Mouse (Mus musculus): ENCODE data around the gene Bag3. TPM values are rescaled to one million over a fixed set of nuclear protein-coding genes. Genes with fewer than 3 reads are reported as not detected.
A peak's percentile ranks its signal among the peaks of the same experiment; 100 is the strongest.
"Not testable (repeated sequence)": the region's sequence is repeated elsewhere in the genome, so short reads cannot be mapped to it uniquely, and the experiment has no call there.

The Bag3 gene
- polyA plus RNA-seq, 1 experiment = 25.4 TPM

- H3K4me1 ChIP-seq (ENCODE audit: control insufficient read depth, insufficient read depth, low read length) = peaks cover 32% of the 10 kb centered on the region
- no peak overlapping the region for H3K27ac ChIP-seq (ENCODE audit: insufficient read depth, low read depth, low read length)
- H3K4me3 ChIP-seq (ENCODE audit: insufficient read depth, low read length) = no peak overlapping the region
- TF ChIP-seq CTCF (IDR thresholded peaks at IDR 0.05; ENCODE audit: low read depth, low read length) (no peak), POLR2A (IDR thresholded peaks at IDR 0.05; ENCODE audit: borderline replicate concordance, low read depth, low read length) (no peak)
Measured at GRCm38 (mm10) chr7:128554502-128554901, 31.1 kb downstream of the Bag3 start.

GRCm38 (mm10) chr7:128555141-128555750 is 31.8 kb downstream of the Bag3 start:
- no peak overlapping the region for H3K4me3 ChIP-seq (ENCODE audit: insufficient read depth, low read length)
- peaks cover 25% of the 10 kb centered on the region for H3K4me1 ChIP-seq (ENCODE audit: control insufficient read depth, insufficient read depth, low read length)
- no peak overlapping the region for H3K27ac ChIP-seq (ENCODE audit: insufficient read depth, low read depth, low read length)
- no peak for TF ChIP-seq POLR2A (IDR thresholded peaks at IDR 0.05; ENCODE audit: borderline replicate concordance, low read depth, low read length)
- TF ChIP-seq CTCF (IDR thresholded peaks at IDR 0.05; ENCODE audit: low read depth, low read length) = no peak

GRCm38 (mm10) chr7:128556923-128557430 is 33.6 kb downstream of the Bag3 start:
- H3K4me1 ChIP-seq (ENCODE audit: control insufficient read depth, insufficient read depth, low read length) = peaks cover 21% of the 10 kb centered on the region

GRCm38 (mm10) chr7:128563373-128563772 is 40.0 kb downstream of the Bag3 start:
- no peak overlapping the region for H3K4me3 ChIP-seq (ENCODE audit: insufficient read depth, low read length)
- no peaks in the 10 kb centered on the region for H3K4me1 ChIP-seq (ENCODE audit: control insufficient read depth, insufficient read depth, low read length)
- H3K27ac ChIP-seq (ENCODE audit: insufficient read depth, low read depth, low read length) = no peak overlapping the region
- TF ChIP-seq CTCF (IDR thresholded peaks at IDR 0.05; ENCODE audit: low read depth, low read length) (peak; percentile 92), POLR2A (IDR thresholded peaks at IDR 0.05; ENCODE audit: borderline replicate concordance, low read depth, low read length) (no peak)

More at GRCm38 (mm10) chr7:128556923-128557430, 33.6 kb downstream of the Bag3 start:
- H3K4me3 ChIP-seq (ENCODE audit: insufficient read depth, low read length) = no peak overlapping the region
- TF ChIP-seq CTCF (IDR thresholded peaks at IDR 0.05; ENCODE audit: low read depth, low read length) = no peak
- no peak for TF ChIP-seq POLR2A (IDR thresholded peaks at IDR 0.05; ENCODE audit: borderline replicate concordance, low read depth, low read length)
- H3K27ac ChIP-seq (ENCODE audit: insufficient read depth, low read depth, low read length) = no peak overlapping the region

- no peak for TF ChIP-seq CTCF (IDR thresholded peaks at IDR 0.05; ENCODE audit: low read depth, low read length)
- TF ChIP-seq POLR2A (IDR thresholded peaks at IDR 0.05; ENCODE audit: borderline replicate concordance, low read depth, low read length) = no peak
- Histone ChIP-seq H3K4me1 (ENCODE audit: control insufficient read depth, insufficient read depth, low read length) (peaks cover 9% of the 10 kb centered on the region), H3K27ac (ENCODE audit: insufficient read depth, low read depth, low read length) (no peak overlapping the region), H3K4me3 (ENCODE audit: insufficient read depth, low read length) (no peak overlapping the region)
Measured at GRCm38 (mm10) chr7:128566311-128566710, 42.9 kb downstream of the Bag3 start.

- peaks cover 11% of the 10 kb centered on the region for H3K4me1 ChIP-seq (ENCODE audit: control insufficient read depth, insufficient read depth, low read length)
- no peak overlapping the region for H3K27ac ChIP-seq (ENCODE audit: insufficient read depth, low read depth, low read length)
- no peak overlapping the region for H3K4me3 ChIP-seq (ENCODE audit: insufficient read depth, low read length)
- TF ChIP-seq POLR2A (IDR thresholded peaks at IDR 0.05; ENCODE audit: borderline replicate concordance, low read depth, low read length) = no peak
- no peak for TF ChIP-seq CTCF (IDR thresholded peaks at IDR 0.05; ENCODE audit: low read depth, low read length)
Measured at GRCm38 (mm10) chr7:128567561-128568244, 44.3 kb downstream of the Bag3 start.

GRCm38 (mm10) chr7:128569429-128569828 is 46.0 kb downstream of the Bag3 start:
- H3K4me1 ChIP-seq (ENCODE audit: control insufficient read depth, insufficient read depth, low read length) = peaks cover 11% of the 10 kb centered on the region
- not testable (repeated sequence) for H3K27ac ChIP-seq (ENCODE audit: insufficient read depth, low read depth, low read length)

GRCm38 (mm10) chr7:128569987-128570656 is 46.7 kb downstream of the Bag3 start:
- no peak overlapping the region for H3K27ac ChIP-seq (ENCODE audit: insufficient read depth, low read depth, low read length)
- H3K4me3 ChIP-seq (ENCODE audit: insufficient read depth, low read length) = no peak overlapping the region
- TF ChIP-seq CTCF (IDR thresholded peaks at IDR 0.05; ENCODE audit: low read depth, low read length) = no peak
- no peak for TF ChIP-seq POLR2A (IDR thresholded peaks at IDR 0.05; ENCODE audit: borderline replicate concordance, low read depth, low read length)
- peaks cover 11% of the 10 kb centered on the region for H3K4me1 ChIP-seq (ENCODE audit: control insufficient read depth, insufficient read depth, low read length)

More at GRCm38 (mm10) chr7:128569429-128569828, 46.0 kb downstream of the Bag3 start:
- H3K4me3 ChIP-seq (ENCODE audit: insufficient read depth, low read length) = not testable (repeated sequence)

GRCm38 (mm10) chr7:128570657-128571056 is 47.2 kb downstream of the Bag3 start:
- H3K4me1 ChIP-seq (ENCODE audit: control insufficient read depth, insufficient read depth, low read length) = peaks cover 13% of the 10 kb centered on the region
- not testable (repeated sequence) for H3K4me3 ChIP-seq (ENCODE audit: insufficient read depth, low read length); H3K27ac ChIP-seq (ENCODE audit: insufficient read depth, low read depth, low read length)

- no peak overlapping the region for H3K27ac ChIP-seq (ENCODE audit: insufficient read depth, low read depth, low read length)
Measured at GRCm38 (mm10) chr7:128572030-128572429, 48.6 kb downstream of the Bag3 start.

More at GRCm38 (mm10) chr7:128572030-128572429, 48.6 kb downstream of the Bag3 start:
- Histone ChIP-seq H3K4me1 (ENCODE audit: control insufficient read depth, insufficient read depth, low read length) (peaks cover 17% of the 10 kb centered on the region), H3K4me3 (ENCODE audit: insufficient read depth, low read length) (no peak overlapping the region)
- TF ChIP-seq CTCF (IDR thresholded peaks at IDR 0.05; ENCODE audit: low read depth, low read length) (no peak), POLR2A (IDR thresholded peaks at IDR 0.05; ENCODE audit: borderline replicate concordance, low read depth, low read length) (no peak)

All from bone marrow macrophage, adult 2 months (primary cell).